Mouse (Mus musculus) bone marrow macrophage, adult 2 months (primary cell): ENCODE results near the gene Nfrkb.

Experiments
- CTCF ChIP-seq: IDR thresholded peaks from 2 replicates; pipeline ENCODE4 v1.5.1; 2012; ENCODE audit warnings: low read depth, mild to moderate bottlenecking, low read length, moderate library complexity
- POLR2A ChIP-seq: IDR thresholded peaks from 2 replicates; pipeline ENCODE4 v1.6.1; 2012; ENCODE audit warnings: mild to moderate bottlenecking, low read depth, low read length, borderline replicate concordance

GRCm38 (mm10) chr9:31412165-31412564 is 26.2 kb downstream of the Nfrkb start:
- no peak for TF ChIP-seq CTCF
- no peak for TF ChIP-seq POLR2A
